Mouse (Mus musculus): ENCODE measurements around the gene Qprt.
"Not testable (repeated sequence)": the region's sequence is repeated elsewhere in the genome, so short reads cannot be mapped to it uniquely, and the experiment has no call there.

The Qprt gene

GRCm38 (mm10) chr7:127098521-127098920, 23.5 kb downstream of the Qprt start:
- no peak for DNase-seq (ENCODE audit: low spot score in 2 of 2)

GRCm38 (mm10) chr7:127096456-127096855, 25.6 kb downstream of the Qprt start:
- DNase-seq (ENCODE audit: low spot score in 2 of 2): no peak

GRCm38 (mm10) chr7:127093914-127094313, 28.1 kb downstream of the Qprt start:
- DNase-seq (ENCODE audit: low spot score in 2 of 2): no peak

GRCm38 (mm10) chr7:127091114-127091896, 30.7 kb downstream of the Qprt start, which contains the start of gene AI467606:
AI467606 (plus strand) TSS chr7:127091359.
- DNase-seq (ENCODE audit: low spot score in 2 of 2): peak; percentile 89 to 91

- peak in 1 of 2 experiments; percentile 77 for DNase-seq (ENCODE audit: low spot score in 2 of 2)
Measured at GRCm38 (mm10) chr7:127090154-127091113, 31.6 kb downstream of the Qprt start.

- peak; percentile 64 to 83 for DNase-seq (ENCODE audit: low spot score in 2 of 2)
Measured at GRCm38 (mm10) chr7:127088901-127089845, 32.9 kb downstream of the Qprt start.

- no peak for DNase-seq (ENCODE audit: low spot score in 2 of 2)
Measured at GRCm38 (mm10) chr7:127088083-127088482, 33.9 kb downstream of the Qprt start.

- not testable (repeated sequence) for DNase-seq (ENCODE audit: low spot score in 2 of 2)
Measured at GRCm38 (mm10) chr7:127087278-127088010, 34.6 kb downstream of the Qprt start, which contains the start of gene Zg16. Zg16 (minus strand) TSS chr7:127087328.

GRCm38 (mm10) chr7:127085751-127086150, 36.3 kb downstream of the Qprt start:
- DNase-seq (ENCODE audit: low spot score in 2 of 2): not testable (repeated sequence)

GRCm38 (mm10) chr7:127084794-127085193, 37.2 kb downstream of the Qprt start:
- no peak for DNase-seq (ENCODE audit: low spot score in 2 of 2)

- DNase-seq (ENCODE audit: low spot score in 2 of 2): no peak
Measured at GRCm38 (mm10) chr7:127083689-127084088, 38.3 kb downstream of the Qprt start.

GRCm38 (mm10) chr7:127082995-127083394, 39.0 kb downstream of the Qprt start:
- no peak for DNase-seq (ENCODE audit: low spot score in 2 of 2)

GRCm38 (mm10) chr7:127082271-127082670, 39.8 kb downstream of the Qprt start:
- DNase-seq (ENCODE audit: low spot score in 2 of 2): no peak

GRCm38 (mm10) chr7:127080045-127080444, 42.0 kb downstream of the Qprt start:
- no peak for DNase-seq (ENCODE audit: low spot score in 2 of 2)

GRCm38 (mm10) chr7:127077692-127078091, 44.3 kb downstream of the Qprt start:
- no peak for DNase-seq (ENCODE audit: low spot score in 2 of 2)

- no peak for DNase-seq (ENCODE audit: low spot score in 2 of 2)
Measured at GRCm38 (mm10) chr7:127076188-127076587, 45.8 kb downstream of the Qprt start.

GRCm38 (mm10) chr7:127073221-127073620, 48.8 kb downstream of the Qprt start:
- no peak for DNase-seq (ENCODE audit: low spot score in 2 of 2)

- DNase-seq (ENCODE audit: low spot score in 2 of 2): no peak
Measured at GRCm38 (mm10) chr7:127070871-127071413, 51.1 kb downstream of the Qprt start.

- no peak for DNase-seq (ENCODE audit: low spot score in 2 of 2)
Measured at GRCm38 (mm10) chr7:127066317-127066716, 55.7 kb downstream of the Qprt start.

- DNase-seq (ENCODE audit: low spot score in 2 of 2): no peak
Measured at GRCm38 (mm10) chr7:127065538-127065937, 56.5 kb downstream of the Qprt start.
